Mouse (Mus musculus) erythroblast, embryonic 14.5 days (primary cell): ENCODE results near the gene Rnf208.

Experiments used
- GATA1 ChIP-seq: IDR thresholded peaks from 2 replicates; pipeline ENCODE4 v1.6.1; 2012; ENCODE audit warnings: low read length, inconsistent platforms, mixed read lengths
- TAL1 ChIP-seq: IDR thresholded peaks from 3 replicates; pipeline ENCODE4 v1.6.1; 2012; ENCODE audit warnings: low read length, inconsistent platforms, mixed read lengths

GRCm38 (mm10) chr2:25194006-25194405 is 48.0 kb upstream of the Rnf208 start:
- TF ChIP-seq GATA1 (no peak), TAL1 (no peak)
